Mouse (Mus musculus) liver, adult 2 months (tissue): ENCODE results near the gene Trnt1. TPM values are rescaled to one million over a fixed set of nuclear protein-coding genes. Genes with fewer than 3 reads are reported as not detected.

Experiments used
- DNase-seq: peaks from one replicate; pipeline ENCODE4 v3.0.0-alpha.2; 2011; ENCODE audit warnings: low read depth, low spot score; ENCODE audit errors: extremely low read depth
- H3K27ac ChIP-seq: fragments of 200-500 bp; replicated peaks from 2 replicates; pipeline ENCODE4 v1.5.1; 2012; ENCODE audit warnings: low read depth, mild to moderate bottlenecking, control low read depth, inconsistent platforms, low read length; ENCODE audit not compliant: insufficient read depth
- H3K27me3 ChIP-seq: fragments of 200-500 bp; 2 replicates; pipeline ENCODE4 v1.6.1; 2012; ENCODE audit warnings: mild to moderate bottlenecking, moderate library complexity, low read length, inconsistent platforms; ENCODE audit not compliant: control insufficient read depth, insufficient read depth
- H3K36me3 ChIP-seq: fragments of 200-500 bp; 2 replicates; pipeline ENCODE4 v1.6.1; 2012; ENCODE audit warnings: low read length, inconsistent platforms; ENCODE audit not compliant: control insufficient read depth, insufficient read depth
- H3K4me1 ChIP-seq: fragments of 200-500 bp; 2 replicates; pipeline ENCODE4 v1.6.1; 2011; ENCODE audit warnings: low read length; ENCODE audit not compliant: control insufficient read depth, insufficient read depth
- H3K4me3 ChIP-seq: fragments of 200-500 bp; 2 replicates; pipeline ENCODE4 v1.5.1; 2011; ENCODE audit warnings: low read depth, mild to moderate bottlenecking, control low read depth, low read length, moderate library complexity; ENCODE audit not compliant: insufficient read depth
- H3K79me2 ChIP-seq: fragments of 200-500 bp; 2 replicates; pipeline ENCODE4 v1.6.1; 2012; ENCODE audit warnings: inconsistent platforms, mild to moderate bottlenecking, low read length, moderate library complexity; ENCODE audit not compliant: control insufficient read depth, insufficient read depth
- H3K9ac ChIP-seq: fragments of 200-500 bp; 2 replicates; pipeline ENCODE4 v1.6.1; 2012; ENCODE audit warnings: low read depth, mild to moderate bottlenecking, control low read depth, inconsistent platforms, low read length
- CTCF ChIP-seq: fragments of 200-500 bp; IDR thresholded peaks from 2 replicates; pipeline ENCODE4 v1.5.1; 2011; ENCODE audit warnings: low read depth, low read length, control low read depth
- POLR2A ChIP-seq: fragments of 200-500 bp; IDR thresholded peaks from 2 replicates; pipeline ENCODE4 v1.6.1; 2011; ENCODE audit warnings: low read length, control low read depth; ENCODE audit not compliant: insufficient read depth; ENCODE audit errors: extremely low read depth
- WGBS: fragments of 180-500 bp; shearing (Covaris S2); methylation state at CpG from one replicate; pipeline ENCODE4 v1.1.7; 2018; 5-methylcytosine and 5-hydroxymethylcytosine counted together
- polyA plus RNA-seq: library from polyadenylated mRNA; depleted of rRNA; stranded (reverse); fragments of >200 nt; gene quantifications from 2 replicates; pipeline ENCODE4 v1.2.3, GENCODE M21; 2012
- total RNA-seq: library from RNA; depleted of rRNA; stranded (reverse); fragments of >200 nt; gene quantifications from 2 replicates; pipeline ENCODE4 v1.2.3, GENCODE M21; 2014

The Trnt1 gene
- total and polyA plus RNA-seq, 2 experiments = 13.7 to 19.8 TPM

GRCm38 (mm10) chr6:106792486-106792885, 23.6 kb downstream of the Trnt1 start:
- 96% methylated on average over 5 of the region's 5 CpGs for WGBS
- H3K36me3 ChIP-seq = peaks cover 41% of the 10 kb centered on the region
- no peak overlapping the region for H3K27ac ChIP-seq
- no peak for DNase-seq
- no peak overlapping the region for H3K4me3 ChIP-seq
- H3K4me1 ChIP-seq = peaks cover 5% of the 10 kb centered on the region; the same call in 1 of the 2 replicates
- no peaks in the 10 kb centered on the region for H3K27me3 ChIP-seq
- no peak overlapping the region for H3K9ac ChIP-seq
- H3K79me2 ChIP-seq = peaks cover 5% of the 10 kb centered on the region; the same call in 1 of the 2 replicates
- TF ChIP-seq CTCF = no peak
- no peak for TF ChIP-seq POLR2A

GRCm38 (mm10) chr6:106793088-106793487, 24.2 kb downstream of the Trnt1 start:
- TF ChIP-seq POLR2A (no peak), CTCF (no peak)

GRCm38 (mm10) chr6:106793621-106794020, 24.7 kb downstream of the Trnt1 start:
- no peaks in the 10 kb centered on the region for H3K27me3 ChIP-seq
- no peak for TF ChIP-seq CTCF
- no peak for TF ChIP-seq POLR2A
- H3K79me2 ChIP-seq = peaks cover 8% of the 10 kb centered on the region; the same call in 1 of the 2 replicates
- no peak overlapping the region for H3K9ac ChIP-seq
- H3K27ac ChIP-seq = 0 out of 2 replicates have a peak overlapping the region, but pooled peaks have one; percentile 4
- no peak for DNase-seq
- peaks cover 8% of the 10 kb centered on the region for H3K4me1 ChIP-seq
- WGBS = 90% methylated on average over 10 of the region's 10 CpGs
- no peak overlapping the region for H3K4me3 ChIP-seq
- peaks cover 38% of the 10 kb centered on the region for H3K36me3 ChIP-seq

More at GRCm38 (mm10) chr6:106793088-106793487, 24.2 kb downstream of the Trnt1 start:
- no peak overlapping the region for H3K4me3 ChIP-seq
- peaks cover 41% of the 10 kb centered on the region for H3K36me3 ChIP-seq
- H3K27me3 ChIP-seq = no peaks in the 10 kb centered on the region
- peaks cover 5% of the 10 kb centered on the region; the same call in 1 of the 2 replicates for H3K4me1 ChIP-seq
- DNase-seq = no peak
- no peak overlapping the region for H3K9ac ChIP-seq
- H3K79me2 ChIP-seq = peaks cover 5% of the 10 kb centered on the region; the same call in 1 of the 2 replicates
- 95% methylated on average over 7 of the region's 7 CpGs for WGBS
- H3K27ac ChIP-seq = no peak overlapping the region

- Histone ChIP-seq H3K9ac (no peak overlapping the region), H3K36me3 (peaks cover 35% of the 10 kb centered on the region), H3K27me3 (no peaks in the 10 kb centered on the region), H3K4me3 (peak overlapping the region; percentile 23; the same call in 1 of the 2 replicates), H3K27ac (0 out of 2 replicates have a peak overlapping the region, but pooled peaks have one; percentile 7), H3K4me1 (peaks cover 8% of the 10 kb centered on the region), H3K79me2 (peaks cover 10% of the 10 kb centered on the region; the same call in 1 of the 2 replicates)
- peak; percentile 82 for DNase-seq
- no peak for TF ChIP-seq CTCF
- TF ChIP-seq POLR2A = no peak
- WGBS = 44% methylated on average over 13 of the region's 13 CpGs
Measured at GRCm38 (mm10) chr6:106794094-106794814, 25.3 kb downstream of the Trnt1 start.

GRCm38 (mm10) chr6:106799333-106800226, 30.7 kb downstream of the Trnt1 start, which contains the start of gene Crbn:
Gene Crbn (minus strand): TSS chr6:106800077.
- DNase-seq = peak; percentile 69
- under 1% methylated on average over 57 of the region's 57 CpGs for WGBS
- Histone ChIP-seq H3K27me3 (no peaks in the 10 kb centered on the region), H3K4me1 (peaks cover 7% of the 10 kb centered on the region), H3K36me3 (peaks cover 7% of the 10 kb centered on the region; the same call in 1 of the 2 replicates), H3K9ac (peak within 1 kb of the TSS; percentile 98), H3K27ac (peak within 1 kb of the TSS; percentile 83), H3K79me2 (peaks cover 11% of the 10 kb centered on the region; the same call in 1 of the 2 replicates), H3K4me3 (peak within 1 kb of the TSS; percentile 98)
- TF ChIP-seq POLR2A = peak; percentile 68
- peak; percentile 94 for TF ChIP-seq CTCF
